Mouse (Mus musculus): Measurements from ENCODE around the gene Rflnb. TPM values are rescaled to one million over a fixed set of nuclear protein-coding genes. Genes with fewer than 3 reads are reported as not detected.
A peak's percentile ranks its signal among the peaks of the same experiment; 100 is the strongest.
"Not testable (repeated sequence)": the region's sequence is repeated elsewhere in the genome, so short reads cannot be mapped to it uniquely, and the experiment has no call there.

Rflnb gene
- polyA plus RNA-seq, 1 experiment = not detected

DNA sequence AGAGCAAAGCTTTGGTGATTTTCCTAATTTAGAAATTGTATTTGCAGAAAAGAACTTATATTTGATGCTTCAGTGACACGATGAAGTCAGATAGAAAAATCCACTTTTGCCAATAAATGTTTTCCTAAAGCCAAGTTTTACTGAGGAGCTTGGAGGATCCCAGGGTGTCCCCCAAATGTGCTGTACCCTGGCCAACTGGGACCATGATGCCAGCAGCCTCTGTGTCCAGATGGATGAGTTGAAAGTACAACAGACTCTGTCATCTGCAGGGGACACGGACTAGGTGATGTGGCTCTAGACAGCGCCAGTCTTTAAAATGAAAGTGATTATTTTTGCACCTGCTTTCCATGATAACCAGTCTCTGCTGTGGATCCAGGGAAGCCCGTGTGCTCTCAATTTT is 7.7 kb downstream of the Rflnb start:
- no peak overlapping the region for H3K27ac ChIP-seq (ENCODE audit: insufficient read depth, low read depth, low read length)

DNA sequence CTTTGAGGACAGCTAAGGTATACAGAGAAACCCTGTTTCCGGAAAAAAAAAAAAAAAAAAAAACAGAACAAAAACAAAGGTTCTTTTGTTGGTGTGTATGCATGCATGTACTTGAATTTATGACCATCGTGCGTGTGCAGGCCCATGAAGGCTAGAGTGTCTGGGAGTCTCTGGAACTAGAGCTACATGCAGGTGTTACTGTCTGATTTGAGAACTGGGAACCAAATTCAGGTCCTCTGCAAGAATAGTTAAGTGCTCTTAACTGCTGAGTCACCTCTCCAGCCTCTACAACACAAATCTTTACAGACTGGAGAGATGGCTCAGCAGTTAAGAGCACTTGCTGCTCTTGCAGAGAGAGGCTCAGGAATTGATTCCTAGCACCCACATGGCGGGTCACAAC is 11.8 kb downstream of the Rflnb start:
- Histone ChIP-seq H3K27ac (ENCODE audit: insufficient read depth, low read depth, low read length) (no peak overlapping the region), H3K4me3 (ENCODE audit: insufficient read depth, low read length) (no peak overlapping the region), H3K4me1 (ENCODE audit: control insufficient read depth, insufficient read depth, low read length) (no peaks in the 10 kb centered on the region)
- TF ChIP-seq POLR2A (IDR thresholded peaks at IDR 0.05; ENCODE audit: borderline replicate concordance, low read depth, low read length) (no peak), CTCF (IDR thresholded peaks at IDR 0.05; ENCODE audit: low read depth, low read length) (no peak)

More for the DNA sequence above, 7.7 kb downstream of the Rflnb start:
- TF ChIP-seq POLR2A (IDR thresholded peaks at IDR 0.05; ENCODE audit: borderline replicate concordance, low read depth, low read length) (no peak), CTCF (IDR thresholded peaks at IDR 0.05; ENCODE audit: low read depth, low read length) (no peak)
- no peak overlapping the region for H3K4me3 ChIP-seq (ENCODE audit: insufficient read depth, low read length)
- H3K4me1 ChIP-seq (ENCODE audit: control insufficient read depth, insufficient read depth, low read length) = no peaks in the 10 kb centered on the region

- TF ChIP-seq CTCF (IDR thresholded peaks at IDR 0.05; ENCODE audit: low read depth, low read length) (no peak), POLR2A (IDR thresholded peaks at IDR 0.05; ENCODE audit: borderline replicate concordance, low read depth, low read length) (no peak)
- Histone ChIP-seq H3K27ac (ENCODE audit: insufficient read depth, low read depth, low read length) (no peak overlapping the region), H3K4me3 (ENCODE audit: insufficient read depth, low read length) (no peak overlapping the region), H3K4me1 (ENCODE audit: control insufficient read depth, insufficient read depth, low read length) (no peaks in the 10 kb centered on the region)
Observed at GRCm38 (mm10) chr11:76015251-76015650, 12.3 kb downstream of the Rflnb start.

DNA sequence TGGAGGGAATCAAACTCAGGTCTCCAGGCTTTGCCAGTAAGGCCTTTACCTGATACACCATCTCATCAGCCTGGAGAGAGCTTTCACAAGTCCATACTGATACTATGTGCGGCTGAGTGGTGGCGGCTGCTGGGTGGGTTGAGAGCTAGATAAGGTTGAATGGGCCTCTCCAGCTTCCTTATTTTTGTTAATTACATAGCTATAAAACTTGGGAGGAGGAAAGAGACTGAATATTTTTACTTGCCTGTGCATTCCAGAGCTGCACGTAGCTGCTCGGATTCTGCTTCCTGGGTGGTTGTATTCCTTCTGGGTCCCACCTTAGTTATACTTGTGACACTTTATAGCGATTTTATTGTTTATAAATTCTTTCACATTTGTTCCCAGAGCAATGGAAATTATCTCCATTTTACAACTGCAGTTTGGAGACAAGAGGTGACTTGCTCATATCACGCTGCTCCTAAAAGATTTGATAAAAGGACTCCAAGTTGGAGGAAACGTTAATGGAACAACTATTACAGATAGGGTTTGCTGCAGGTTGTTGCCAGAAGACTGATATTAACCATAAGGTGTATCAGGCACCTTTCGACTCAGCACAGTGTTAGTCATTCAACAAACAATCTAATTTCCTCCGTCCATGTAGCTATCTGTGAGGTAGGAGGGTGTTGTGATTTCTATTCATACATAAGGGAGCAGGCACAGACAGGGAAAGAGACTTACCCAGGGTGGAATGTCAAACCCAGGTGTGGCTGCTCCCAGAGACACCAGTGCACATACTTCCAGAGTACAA is 16.6 kb downstream of the Rflnb start:
- H3K27ac ChIP-seq (ENCODE audit: insufficient read depth, low read depth, low read length) = no peak overlapping the region
- H3K4me3 ChIP-seq (ENCODE audit: insufficient read depth, low read length) = no peak overlapping the region
- H3K4me1 ChIP-seq (ENCODE audit: control insufficient read depth, insufficient read depth, low read length) = no peaks in the 10 kb centered on the region
- no peak for TF ChIP-seq CTCF (IDR thresholded peaks at IDR 0.05; ENCODE audit: low read depth, low read length)
- no peak for TF ChIP-seq POLR2A (IDR thresholded peaks at IDR 0.05; ENCODE audit: borderline replicate concordance, low read depth, low read length)

- H3K27ac ChIP-seq (ENCODE audit: insufficient read depth, low read depth, low read length) = no peak overlapping the region
- TF ChIP-seq CTCF (IDR thresholded peaks at IDR 0.05; ENCODE audit: low read depth, low read length) = no peak
- TF ChIP-seq POLR2A (IDR thresholded peaks at IDR 0.05; ENCODE audit: borderline replicate concordance, low read depth, low read length) = no peak
- H3K4me3 ChIP-seq (ENCODE audit: insufficient read depth, low read length) = no peak overlapping the region
- no peaks in the 10 kb centered on the region for H3K4me1 ChIP-seq (ENCODE audit: control insufficient read depth, insufficient read depth, low read length)
Observed at GRCm38 (mm10) chr11:76009101-76009500, 18.5 kb downstream of the Rflnb start.

DNA sequence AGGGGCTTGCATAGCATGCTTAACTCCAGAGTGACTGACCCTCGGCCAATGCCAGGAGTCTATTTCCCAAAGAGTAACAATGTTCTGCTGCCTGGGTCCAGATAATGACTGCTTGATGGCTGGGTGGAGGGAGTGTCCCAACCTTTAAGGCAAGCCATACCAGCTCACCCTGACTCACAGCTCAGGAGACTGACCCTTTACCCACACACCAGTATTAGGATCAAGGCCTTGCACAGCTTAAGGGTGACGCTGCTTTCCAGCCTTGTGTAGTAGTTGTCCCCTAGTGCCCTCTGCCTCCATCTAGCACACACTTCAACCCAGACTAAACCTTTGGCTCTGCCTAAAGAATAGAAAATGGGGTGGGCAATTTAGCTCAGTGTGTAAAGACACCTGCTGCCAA is 19.4 kb downstream of the Rflnb start:
- TF ChIP-seq POLR2A (IDR thresholded peaks at IDR 0.05; ENCODE audit: borderline replicate concordance, low read depth, low read length) (no peak), CTCF (IDR thresholded peaks at IDR 0.05; ENCODE audit: low read depth, low read length) (no peak)
- no peak overlapping the region for H3K27ac ChIP-seq (ENCODE audit: insufficient read depth, low read depth, low read length)
- H3K4me3 ChIP-seq (ENCODE audit: insufficient read depth, low read length) = no peak overlapping the region
- no peaks in the 10 kb centered on the region for H3K4me1 ChIP-seq (ENCODE audit: control insufficient read depth, insufficient read depth, low read length)

DNA sequence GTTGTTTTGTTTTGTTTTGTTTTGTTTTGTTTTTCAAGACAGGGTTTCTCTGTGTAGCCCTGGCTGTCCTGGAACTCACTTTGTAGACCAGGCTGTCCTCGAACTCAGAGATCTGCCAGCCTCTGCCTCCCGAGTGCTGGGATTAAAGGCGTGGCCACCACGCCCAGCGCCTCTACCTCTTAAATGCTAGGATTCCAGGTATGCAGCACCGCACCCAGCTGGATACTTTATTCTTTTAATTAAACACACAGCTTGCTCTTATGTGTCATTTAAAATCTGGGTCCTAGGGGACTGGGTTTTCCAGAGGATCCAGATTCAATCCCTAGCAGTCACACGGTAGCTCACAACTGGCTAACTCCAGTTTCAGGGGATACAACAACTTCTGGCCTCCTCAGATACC is 23.3 kb downstream of the Rflnb start:
- H3K4me3 ChIP-seq (ENCODE audit: insufficient read depth, low read length); H3K27ac ChIP-seq (ENCODE audit: insufficient read depth, low read depth, low read length); H3K4me1 ChIP-seq (ENCODE audit: control insufficient read depth, insufficient read depth, low read length): not testable (repeated sequence)

GRCm38 (mm10) chr11:76001237-76001878 is 26.2 kb downstream of the Rflnb start:
- H3K27ac ChIP-seq (ENCODE audit: insufficient read depth, low read depth, low read length) = no peak overlapping the region
- TF ChIP-seq POLR2A (IDR thresholded peaks at IDR 0.05; ENCODE audit: borderline replicate concordance, low read depth, low read length) (no peak), CTCF (IDR thresholded peaks at IDR 0.05; ENCODE audit: low read depth, low read length) (no peak)
- H3K4me1 ChIP-seq (ENCODE audit: control insufficient read depth, insufficient read depth, low read length) = no peaks in the 10 kb centered on the region
- H3K4me3 ChIP-seq (ENCODE audit: insufficient read depth, low read length) = no peak overlapping the region

DNA sequence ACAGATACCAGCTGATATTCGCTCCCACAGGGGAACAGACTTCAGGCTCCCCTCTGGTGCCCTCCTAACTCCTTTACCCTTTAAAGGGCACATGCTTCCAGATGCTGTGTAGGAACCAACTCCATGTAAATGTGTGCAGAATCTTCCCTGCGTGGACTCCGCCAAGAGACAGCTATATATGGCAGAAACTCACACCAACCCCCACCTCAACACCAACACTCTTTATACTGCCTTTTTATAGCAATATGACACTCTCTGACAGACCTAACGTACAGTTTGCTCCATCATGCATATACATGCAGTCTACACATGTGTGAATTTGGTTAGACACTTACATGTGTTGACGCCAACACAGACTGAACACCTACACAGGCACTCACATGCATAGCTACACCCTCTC is 26.9 kb downstream of the Rflnb start:
- Histone ChIP-seq H3K4me1 (ENCODE audit: control insufficient read depth, insufficient read depth, low read length) (no peaks in the 10 kb centered on the region), H3K4me3 (ENCODE audit: insufficient read depth, low read length) (no peak overlapping the region), H3K27ac (ENCODE audit: insufficient read depth, low read depth, low read length) (no peak overlapping the region)
- TF ChIP-seq POLR2A (IDR thresholded peaks at IDR 0.05; ENCODE audit: borderline replicate concordance, low read depth, low read length) (no peak), CTCF (IDR thresholded peaks at IDR 0.05; ENCODE audit: low read depth, low read length) (no peak)

- no peaks in the 10 kb centered on the region for H3K4me1 ChIP-seq (ENCODE audit: control insufficient read depth, insufficient read depth, low read length)
- no peak within 1 kb of the TSS for H3K27ac ChIP-seq (ENCODE audit: insufficient read depth, low read depth, low read length)
- H3K4me3 ChIP-seq (ENCODE audit: insufficient read depth, low read length) = peak within 1 kb of the TSS; percentile 51
- no peak for TF ChIP-seq POLR2A (IDR thresholded peaks at IDR 0.05; ENCODE audit: borderline replicate concordance, low read depth, low read length)
- TF ChIP-seq CTCF (IDR thresholded peaks at IDR 0.05; ENCODE audit: low read depth, low read length) = no peak
Observed at GRCm38 (mm10) chr11:75999440-76000155, 28.0 kb downstream of the Rflnb start, which contains the start of gene 1700016K19Rik. 1700016K19Rik (plus strand) TSS chr11:75999912.

All from bone marrow macrophage, adult 2 months (primary cell).